Mouse (Mus musculus) CH12.LX (cell line): ENCODE data around the gene Taf4. TPM values are rescaled to one million over a fixed set of nuclear protein-coding genes. Genes with fewer than 3 reads are reported as not detected.
A peak's percentile ranks its signal among the peaks of the same experiment; 100 is the strongest.

Experiments used
- DNase-seq: peaks from one replicate; pipeline ENCODE4 v3.0.0-alpha.2; 2013; ENCODE audit errors: extremely low read depth
- H3K27ac ChIP-seq: 2 replicates; pipeline ENCODE4 v1.5.1; 2012; ENCODE audit warnings: low read depth, mild to moderate bottlenecking, control low read depth, moderate library complexity; ENCODE audit not compliant: insufficient read depth
- H3K27me3 ChIP-seq: replicated peaks from 2 replicates; pipeline ENCODE3; 2012; ENCODE audit warnings: inconsistent platforms
- H3K36me3 ChIP-seq, 2 experiments: replicated peaks in 1 of 2; 2 replicates each; pipeline versions ENCODE3 to v1.6.1; 2012; ENCODE audit warnings: inconsistent platforms in 1 of 2, low read length in 1 of 2, mild to moderate bottlenecking in 1 of 2, mixed read lengths in 1 of 2, moderate library complexity in 1 of 2; ENCODE audit not compliant: control insufficient read depth in 1 of 2, insufficient read depth in 1 of 2
- H3K4me1 ChIP-seq, 2 experiments: 2 replicates each; pipeline ENCODE4 v1.6.1; 2012; ENCODE audit warnings: inconsistent platforms in 1 of 2, moderate library complexity in 1 of 2; ENCODE audit not compliant: insufficient read depth in 2 of 2, control insufficient read depth in 1 of 2
- H3K4me2 ChIP-seq: 2 replicates; pipeline ENCODE4 v1.6.1; 2012; ENCODE audit warnings: low read depth, mild to moderate bottlenecking, control low read depth; ENCODE audit not compliant: poor library complexity, insufficient read depth, severe bottlenecking
- H3K4me3 ChIP-seq, 3 experiments: fragments of 150-350 bp in 1 of 3; sonication (generic) in 1 of 3; replicated peaks in 1 of 3; 2 replicates each; pipeline versions ENCODE3 to v1.5.1; 2011 to 2012; ENCODE audit warnings: low read depth in 2 of 3, low read length in 2 of 3, mild to moderate bottlenecking in 2 of 3, moderate library complexity in 2 of 3, control low read depth in 1 of 3, improper control_type of control experiment in 1 of 3, inconsistent platforms in 1 of 3, mixed read lengths in 1 of 3; ENCODE audit not compliant: poor library complexity in 1 of 3
- H3K79me2 ChIP-seq: replicated peaks from 2 replicates; pipeline ENCODE4 v1.6.1; 2012; ENCODE audit warnings: mild to moderate bottlenecking, moderate library complexity; ENCODE audit not compliant: control insufficient read depth, poor library complexity, insufficient read depth, severe bottlenecking; ENCODE audit errors: extremely low read depth
- H3K9ac ChIP-seq: 2 replicates; pipeline ENCODE4 v1.6.1; 2012; ENCODE audit warnings: low read depth, mild to moderate bottlenecking, control low read depth, moderate library complexity; ENCODE audit not compliant: insufficient read depth
- H3K9me3 ChIP-seq: replicated peaks from 2 replicates; pipeline ENCODE3; 2012; ENCODE audit warnings: low read length, inconsistent platforms, mixed read lengths
- CTCF ChIP-seq, 2 experiments: IDR thresholded peaks in 1 of 2; conservative IDR thresholded peaks in 1 of 2; 2 replicates each; pipeline ENCODE4 v1.5.1; 2011 to 2012; ENCODE audit warnings: low read depth in 2 of 2, low read length in 2 of 2, improper control_type of control experiment in 1 of 2, inconsistent platforms in 1 of 2, mild to moderate bottlenecking in 1 of 2, moderate library complexity in 1 of 2
- E2F4 ChIP-seq: IDR thresholded peaks from 2 replicates; pipeline ENCODE4 v1.6.1; 2011; ENCODE audit warnings: low read depth, low read length, improper control_type of control experiment; ENCODE audit not compliant: insufficient replicate concordance
- ELF1 ChIP-seq: IDR thresholded peaks from 2 replicates; pipeline ENCODE4 v1.6.1; 2014; ENCODE audit warnings: low read depth, mild to moderate bottlenecking, inconsistent platforms, low read length, improper control_type of control experiment
- ETS1 ChIP-seq: conservative IDR thresholded peaks from 2 replicates; pipeline ENCODE4 v1.6.1; 2012; ENCODE audit warnings: low read depth, mild to moderate bottlenecking, inconsistent platforms, low read length, improper control_type of control experiment, moderate library complexity
- GABPA ChIP-seq: IDR thresholded peaks from 2 replicates; pipeline ENCODE4 v1.6.1; 2012; ENCODE audit warnings: low read depth, low read length, improper control_type of control experiment, inconsistent platforms; ENCODE audit not compliant: insufficient replicate concordance
- HCFC1 ChIP-seq: IDR thresholded peaks from 2 replicates; pipeline ENCODE4 v1.6.1; 2012; ENCODE audit warnings: low read depth, mild to moderate bottlenecking, inconsistent platforms, low read length, improper control_type of control experiment
- IRF4 ChIP-seq: IDR thresholded peaks from 2 replicates; pipeline ENCODE4 v1.6.1; 2014; ENCODE audit warnings: low read depth, mild to moderate bottlenecking, inconsistent platforms, low read length, improper control_type of control experiment
- JUN ChIP-seq: IDR thresholded peaks from 2 replicates; pipeline ENCODE4 v1.6.1; 2011; ENCODE audit warnings: low read depth, mild to moderate bottlenecking, low read length, improper control_type of control experiment, moderate library complexity; ENCODE audit not compliant: insufficient read depth
- JUND ChIP-seq: conservative IDR thresholded peaks from 2 replicates; pipeline ENCODE4 v1.6.1; 2011; ENCODE audit warnings: low read depth, low read length, improper control_type of control experiment
- KAT2A ChIP-seq: IDR thresholded peaks from 2 replicates; pipeline ENCODE4 v1.6.1; 2012; ENCODE audit warnings: low read length, improper control_type of control experiment, inconsistent platforms; ENCODE audit not compliant: insufficient replicate concordance
- MAFK ChIP-seq: IDR thresholded peaks from 2 replicates; pipeline ENCODE4 v1.6.1; 2011; ENCODE audit warnings: low read length, improper control_type of control experiment; ENCODE audit not compliant: insufficient replicate concordance
- MAX ChIP-seq: IDR thresholded peaks from 2 replicates; pipeline ENCODE4 v1.6.1; 2011; ENCODE audit warnings: low read length, improper control_type of control experiment
- MAZ ChIP-seq: IDR thresholded peaks from 2 replicates; pipeline ENCODE4 v1.6.1; 2012; ENCODE audit warnings: low read depth, mild to moderate bottlenecking, inconsistent platforms, low read length, improper control_type of control experiment, moderate library complexity
- MEF2A ChIP-seq: IDR thresholded peaks from 2 replicates; pipeline ENCODE4 v1.6.1; 2014; ENCODE audit warnings: low read depth, mild to moderate bottlenecking, inconsistent platforms, low read length, improper control_type of control experiment, borderline replicate concordance
- MXI1 ChIP-seq: IDR thresholded peaks from 2 replicates; pipeline ENCODE4 v1.6.1; 2011; ENCODE audit warnings: mild to moderate bottlenecking, low read depth, low read length, improper control_type of control experiment
- NELFE ChIP-seq: IDR thresholded peaks from 2 replicates; pipeline ENCODE4 v1.6.1; 2011; ENCODE audit warnings: low read depth, low read length, improper control_type of control experiment
- PAX5 ChIP-seq: IDR thresholded peaks from 2 replicates; pipeline ENCODE4 v1.6.1; 2012; ENCODE audit warnings: low read length, inconsistent platforms, mixed read lengths
- POLR2A ChIP-seq: IDR thresholded peaks from 2 replicates; pipeline ENCODE4 v1.6.1; 2011; ENCODE audit warnings: low read depth, mild to moderate bottlenecking, improper control_type of control experiment, low read length
- RAD21 ChIP-seq: IDR thresholded peaks from 2 replicates; pipeline ENCODE4 v1.6.1; 2011; ENCODE audit warnings: low read depth, mild to moderate bottlenecking, low read length, improper control_type of control experiment, moderate library complexity
- SIN3A ChIP-seq: IDR thresholded peaks from 2 replicates; pipeline ENCODE4 v1.6.1; 2012; ENCODE audit warnings: low read length, improper control_type of control experiment, inconsistent platforms
- SMC3 ChIP-seq: IDR thresholded peaks from 2 replicates; pipeline ENCODE4 v1.6.1; 2011; ENCODE audit warnings: low read depth, low read length, improper control_type of control experiment
- TCF12 ChIP-seq: IDR thresholded peaks from 2 replicates; pipeline ENCODE4 v1.6.1; 2014; ENCODE audit warnings: low read depth, mild to moderate bottlenecking, inconsistent platforms, low read length, improper control_type of control experiment
- UBTF ChIP-seq: IDR thresholded peaks from 2 replicates; pipeline ENCODE4 v1.6.1; 2012; ENCODE audit warnings: low read depth, mild to moderate bottlenecking, inconsistent platforms, low read length, improper control_type of control experiment, moderate library complexity
- USF2 ChIP-seq: conservative IDR thresholded peaks from 2 replicates; pipeline ENCODE4 v1.6.1; 2011; ENCODE audit warnings: low read depth, low read length, improper control_type of control experiment
- ZMIZ1 ChIP-seq: IDR thresholded peaks from 2 replicates; pipeline ENCODE4 v1.6.1; 2012; ENCODE audit warnings: low read depth, mild to moderate bottlenecking, inconsistent platforms, low read length, improper control_type of control experiment
- ZNF384 ChIP-seq: IDR thresholded peaks from 2 replicates; pipeline ENCODE4 v1.6.1; 2012; ENCODE audit warnings: low read depth, low read length, improper control_type of control experiment, inconsistent platforms
- dilution Hi-C: fragments of 300-500 bp; cut with MboI; formaldehyde crosslinking; loops from 2 replicates; pipeline ENCODE4 v1.14.3; 2020; ENCODE audit warnings: low sequenced_read_pairs; ENCODE audit not compliant: extremely low pct_unique_long_range_greater_than_20kb, extremely low pct_ligation_motif_present
- in situ Hi-C: fragments of 300-500 bp; cut with MboI; formaldehyde crosslinking; loops from 3 replicates; pipeline ENCODE4 v1.14.3; 2019; ENCODE audit warnings: low sequenced_read_pairs, low pct_ligation_motif_present, low pct_unique_long_range_greater_than_20kb, mixed read lengths
- polyA plus RNA-seq: library from polyadenylated mRNA; unstranded; fragments of >175 nt; gene quantifications from 2 replicates; pipeline ENCODE4 v1.2.1, GENCODE M21; 2012; ENCODE audit warnings: low read depth; ENCODE audit not compliant: insufficient read length
- total RNA-seq, 2 experiments: library from RNA; depleted of rRNA; stranded (reverse); fragments of 300-350 nt in 1 of 2; fragments of >200 nt in 1 of 2; gene quantifications; 2 replicates each; pipeline ENCODE4 v1.2.3; 2012 to 2014

Taf4 gene
- total and polyA plus RNA-seq, 3 experiments = 3.0 to 14.5 (median 5.5) TPM

GRCm38 (mm10) chr2:179937091-179937490 lies 39.4 kb downstream of the Taf4 start:
- H3K27ac ChIP-seq = no peak overlapping the region

GRCm38 (mm10) chr2:179934165-179934564 lies 42.3 kb downstream of the Taf4 start:
- no peak overlapping the region for H3K4me2 ChIP-seq

More at GRCm38 (mm10) chr2:179937091-179937490, 39.4 kb downstream of the Taf4 start:
- H3K4me2 ChIP-seq = no peak overlapping the region
- no peak for TF ChIP-seq JUND
- no peak for TF ChIP-seq IRF4
- no peak for TF ChIP-seq MAFK
- no peak for TF ChIP-seq NELFE
- no peak for TF ChIP-seq HCFC1
- TF ChIP-seq SMC3 = no peak
- no peak for TF ChIP-seq E2F4
- TF ChIP-seq ZMIZ1 = no peak
- no peak for TF ChIP-seq PAX5
- no peak for TF ChIP-seq GABPA
- no peak for TF ChIP-seq SIN3A
- no peak for TF ChIP-seq MXI1
- no peak for TF ChIP-seq JUN
- TF ChIP-seq MAX = no peak
- TF ChIP-seq USF2 = no peak
- no peak for TF ChIP-seq ETS1
- no peak for TF ChIP-seq TCF12
- TF ChIP-seq POLR2A = no peak
- no peak for TF ChIP-seq RAD21
- in situ Hi-C loops (no loop called here), dilution Hi-C loops (no loop called here)
- H3K4me3 ChIP-seq = no peak overlapping the region
- H3K4me1 ChIP-seq = peaks cover 0 to 33% of the 10 kb centered on the region in 2 experiments; a peak in 2 of 4 replicates
- H3K79me2 ChIP-seq = 0 out of 2 replicates have a peak, but pooled peaks cover 2% of the 10 kb centered on the region
- no peak overlapping the region for H3K9ac ChIP-seq
- no peak for DNase-seq
- H3K27me3 ChIP-seq = no peaks in the 10 kb centered on the region
- H3K36me3 ChIP-seq = peaks cover 10 to 68% of the 10 kb centered on the region in 2 experiments
- no peaks in the 10 kb centered on the region for H3K9me3 ChIP-seq

More at GRCm38 (mm10) chr2:179934165-179934564, 42.3 kb downstream of the Taf4 start:
- peaks cover 0 to 30% of the 10 kb centered on the region in 2 experiments; a peak in 2 of 4 replicates for H3K4me1 ChIP-seq
- no peaks in the 10 kb centered on the region for H3K79me2 ChIP-seq
- DNase-seq = peak; percentile 15
- H3K27ac ChIP-seq = no peak overlapping the region
- in situ Hi-C loops = no loop called here
- H3K9me3 ChIP-seq = no peaks in the 10 kb centered on the region
- no peaks in the 10 kb centered on the region for H3K27me3 ChIP-seq
- no peak for TF ChIP-seq MEF2A
- TF ChIP-seq USF2 = no peak
- no peak for TF ChIP-seq HCFC1
- no peak for TF ChIP-seq NELFE
- no peak for TF ChIP-seq IRF4
- no peak for TF ChIP-seq KAT2A
- no peak for TF ChIP-seq SIN3A
- no peak for TF ChIP-seq CTCF (conservative IDR thresholded peaks at IDR 0.05 in 1 of 2, IDR thresholded peaks at IDR 0.05 in 1 of 2; ENCODE audit: low read depth in 2 of 2, low read length in 2 of 2)
- no peak for TF ChIP-seq ZNF384
- no peak for TF ChIP-seq UBTF
- TF ChIP-seq ZMIZ1 = no peak
- no peak for TF ChIP-seq MAZ
- TF ChIP-seq ETS1 = no peak
- no peak for TF ChIP-seq ELF1
- no peak overlapping the region for H3K9ac ChIP-seq
- peaks cover 26 to 88% of the 10 kb centered on the region in 2 experiments for H3K36me3 ChIP-seq
- dilution Hi-C loops = no loop called here
- no peak overlapping the region for H3K4me3 ChIP-seq
